Mouse (Mus musculus) cerebellum, postnatal 25 days (tissue): Measurements from ENCODE around the gene Ctcfl.

Experiments used
- DNase-seq, 2 experiments: peaks; one replicate each; pipeline ENCODE4 v3.0.0; 2021; ENCODE audit warnings: mixed read lengths in 2 of 2

Ctcfl gene

GRCm38 (mm10) chr2:173119023-173119944, at the start of gene Ctcfl:
Ctcfl (minus strand) TSS chr2:173119525.
- DNase-seq = no peak

DNA sequence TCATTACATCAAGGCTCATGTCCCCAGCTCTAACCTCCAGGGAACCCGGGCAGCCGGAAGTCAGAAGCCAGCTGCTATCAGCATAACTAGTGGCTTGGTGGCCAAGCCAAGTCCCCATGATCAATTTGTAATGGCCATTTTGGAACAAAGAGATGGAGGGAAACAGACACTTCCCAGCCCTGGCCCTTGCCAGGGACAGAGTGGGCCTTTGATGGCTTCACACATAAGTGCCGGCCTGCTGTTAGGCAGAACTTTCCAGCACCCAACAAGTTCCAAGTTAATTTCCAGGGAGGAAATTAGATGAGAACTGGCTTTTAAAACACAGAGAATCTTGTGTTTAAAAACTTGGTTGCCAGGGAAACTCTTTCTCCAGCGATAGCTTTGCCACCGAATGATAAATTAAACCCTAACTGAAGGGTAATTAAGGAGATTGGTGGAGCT, 49.1 kb upstream of the Ctcfl start:
- DNase-seq = no peak

DNA sequence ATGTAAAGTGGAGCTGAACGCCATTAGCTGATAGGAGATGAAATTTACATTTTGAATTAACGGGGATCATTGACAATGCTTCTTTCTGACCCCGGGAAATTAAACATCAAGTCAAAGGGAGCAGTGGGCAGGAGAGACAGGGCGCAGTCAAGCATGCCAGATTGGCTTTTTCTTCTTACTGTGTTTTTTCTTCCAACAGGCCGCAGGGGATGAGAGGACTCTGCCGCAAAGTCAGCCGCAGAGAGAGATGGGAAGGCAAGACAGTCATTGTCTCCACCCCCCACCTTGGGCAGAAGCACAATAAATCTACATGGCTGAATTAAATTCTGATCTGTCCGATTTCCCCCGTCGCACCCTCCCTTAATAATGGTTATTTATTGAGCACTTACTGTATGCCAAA, 46.0 kb upstream of the Ctcfl start:
- DNase-seq = no peak

GRCm38 (mm10) chr2:173164946-173165345, 45.6 kb upstream of the Ctcfl start:
- no peak for DNase-seq

- DNase-seq = peak in 1 of 2 experiments; percentile 32
These were observed 45.0 kb upstream of the Ctcfl start for GRCm38 (mm10) chr2:173164358-173164757.

DNA sequence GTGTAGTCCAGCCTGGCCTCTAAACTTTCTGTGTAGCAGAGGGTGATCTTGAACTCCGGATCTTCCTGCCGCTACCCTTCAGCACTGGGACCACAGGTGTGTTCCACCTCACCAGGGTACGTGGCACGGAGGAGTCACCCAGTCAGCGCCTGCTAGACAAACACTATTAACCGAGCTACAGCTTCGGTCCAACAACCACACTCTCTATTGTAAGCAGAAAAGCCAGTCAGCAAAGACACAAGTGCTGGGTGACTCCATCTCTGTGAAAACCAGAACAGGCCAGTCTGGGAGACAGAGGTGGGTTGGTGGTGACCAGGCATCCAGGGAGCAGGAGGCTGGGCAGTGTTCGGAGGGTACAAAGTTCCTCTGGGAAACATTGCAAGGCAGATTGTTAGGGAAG, 44.1 kb upstream of the Ctcfl start:
- DNase-seq = no peak

DNA sequence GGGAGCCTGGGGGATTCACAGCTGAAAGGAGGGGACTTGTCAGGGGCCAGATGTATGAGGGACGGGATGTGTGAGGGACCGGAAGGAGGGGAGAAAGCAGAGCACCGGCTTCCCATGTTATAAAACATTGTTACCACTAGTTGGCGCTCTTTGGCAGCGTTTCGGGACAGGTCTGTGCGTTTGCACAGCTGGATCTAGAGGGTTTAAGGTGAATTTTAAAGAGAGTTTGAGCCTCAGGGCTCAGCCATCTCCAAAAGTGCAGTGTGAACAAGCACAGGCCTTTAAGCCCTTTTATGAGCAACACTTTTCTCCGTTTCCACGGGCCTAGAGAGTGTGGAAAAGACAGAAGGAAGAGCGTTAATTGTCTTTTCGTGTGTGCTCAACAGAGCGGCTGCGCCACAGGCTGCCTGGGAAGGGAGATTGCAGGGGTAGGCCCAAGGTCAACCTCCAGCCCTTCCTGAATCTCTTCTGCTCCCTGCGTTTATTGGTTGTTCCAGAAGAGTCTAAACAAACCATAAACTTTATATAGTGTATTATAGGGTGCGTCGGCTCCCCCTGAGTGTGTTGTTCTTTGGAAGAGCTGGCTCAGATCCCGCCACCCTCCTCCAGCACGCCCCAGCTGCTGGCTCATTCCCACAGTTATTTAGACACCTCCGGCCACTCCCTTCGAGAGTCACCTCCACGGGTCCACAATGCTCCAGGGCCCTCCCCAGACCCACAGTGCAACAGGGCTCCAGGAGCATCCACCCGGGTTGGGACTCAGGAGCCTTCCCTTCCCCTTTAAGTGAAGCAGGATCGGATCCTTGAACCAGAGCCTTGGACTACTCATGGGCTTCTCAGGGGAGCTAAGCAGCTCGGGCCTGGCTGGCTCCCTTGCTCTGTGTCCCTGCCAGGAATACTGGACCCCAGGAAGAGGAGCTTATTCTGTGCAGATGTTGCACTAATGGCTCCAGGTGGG, 40.3 kb upstream of the Ctcfl start:
- peak; percentile 25 to 35 for DNase-seq

GRCm38 (mm10) chr2:173158390-173159055, 39.2 kb upstream of the Ctcfl start:
- DNase-seq = no peak

DNA sequence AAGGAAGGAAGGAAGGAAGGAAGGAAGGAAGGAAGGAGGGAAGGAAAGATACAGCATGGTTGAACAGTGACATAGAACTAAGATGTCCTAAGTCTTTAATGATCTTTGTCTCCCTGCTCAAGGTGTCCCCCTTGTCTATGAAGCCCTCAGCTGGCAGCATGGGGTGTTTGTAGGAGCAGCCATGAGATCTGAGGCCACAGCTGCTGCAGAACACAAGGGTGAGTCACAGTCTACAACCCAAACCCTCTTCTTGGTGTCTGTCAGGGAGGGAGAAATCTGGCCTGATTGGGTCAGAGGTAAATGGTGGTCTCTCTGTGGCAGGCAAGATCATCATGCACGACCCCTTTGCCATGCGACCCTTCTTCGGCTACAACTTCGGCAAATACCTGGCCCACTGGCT, 38.5 kb upstream of the Ctcfl start:
- DNase-seq = no peak

DNA sequence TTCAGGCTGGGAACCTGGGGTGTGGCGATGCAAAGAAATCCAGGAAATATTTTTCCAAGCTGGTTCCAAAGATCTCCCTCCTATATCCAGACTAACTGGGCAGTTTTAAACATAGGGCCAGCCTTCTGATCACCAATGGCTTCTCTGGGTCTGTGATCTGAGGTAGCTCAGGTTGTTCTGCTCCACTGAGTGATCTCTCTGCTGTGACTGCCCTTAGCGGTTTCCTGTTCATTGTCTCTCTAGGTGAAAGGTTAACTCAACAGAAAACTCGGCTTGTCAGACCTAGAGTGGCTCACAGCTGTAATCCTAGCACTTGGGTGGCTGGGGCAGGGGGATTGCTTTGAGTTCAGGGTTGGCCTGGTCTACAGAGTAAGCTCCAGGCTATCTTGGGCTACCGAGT, 38.1 kb upstream of the Ctcfl start:
- DNase-seq = no peak

DNA sequence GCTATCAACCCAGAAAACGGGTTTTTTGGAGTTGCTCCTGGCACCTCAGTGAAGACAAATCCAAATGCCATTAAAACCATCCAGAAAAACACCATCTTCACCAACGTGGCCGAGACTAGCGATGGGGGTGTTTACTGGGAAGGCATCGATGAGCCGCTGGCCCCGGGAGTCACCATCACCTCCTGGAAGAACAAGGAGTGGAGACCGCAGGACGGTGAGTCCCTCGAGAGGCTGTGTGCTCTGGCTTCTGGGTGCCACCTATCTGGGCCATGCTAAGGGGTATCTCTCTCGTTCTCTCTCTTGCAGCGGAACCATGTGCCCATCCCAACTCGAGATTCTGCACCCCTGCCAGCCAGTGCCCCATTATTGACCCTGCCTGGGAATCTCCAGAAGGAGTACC, 37.6 kb upstream of the Ctcfl start:
- DNase-seq = no peak

DNA sequence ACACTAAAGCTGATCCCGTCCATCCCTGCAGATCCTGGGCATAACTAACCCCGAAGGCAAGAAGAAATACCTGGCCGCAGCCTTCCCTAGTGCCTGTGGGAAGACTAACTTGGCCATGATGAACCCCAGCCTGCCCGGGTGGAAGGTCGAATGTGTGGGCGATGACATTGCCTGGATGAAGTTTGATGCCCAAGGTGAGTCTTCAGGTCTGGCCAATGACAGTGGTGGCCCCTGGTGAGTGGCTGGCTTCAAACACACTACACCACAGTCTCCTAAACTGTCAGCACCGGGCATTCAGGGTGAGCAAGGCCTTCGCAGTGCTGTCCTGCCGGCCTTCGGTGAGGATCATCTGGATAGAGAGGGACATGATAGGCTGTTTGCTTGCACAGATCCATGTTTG, 36.6 kb upstream of the Ctcfl start:
- DNase-seq = no peak

- no peak for DNase-seq
These were observed 35.6 kb upstream of the Ctcfl start for GRCm38 (mm10) chr2:173154962-173155361.

DNA sequence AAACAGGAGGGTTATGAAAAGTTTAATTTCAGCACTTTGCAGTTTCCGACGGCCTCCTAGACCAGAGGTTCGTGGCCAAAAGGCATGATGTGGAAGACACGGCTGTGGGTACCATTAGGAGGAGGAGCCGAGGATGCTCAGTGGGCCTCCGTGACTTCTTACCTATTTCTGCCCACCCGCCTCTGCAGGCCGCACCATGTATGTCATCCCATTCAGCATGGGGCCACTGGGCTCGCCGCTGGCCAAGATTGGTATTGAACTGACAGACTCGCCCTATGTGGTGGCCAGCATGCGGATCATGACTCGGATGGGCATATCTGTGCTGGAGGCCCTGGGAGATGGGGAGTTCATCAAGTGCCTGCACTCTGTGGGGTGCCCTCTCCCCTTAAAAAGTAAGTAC, 35.2 kb upstream of the Ctcfl start:
- DNase-seq = no peak

GRCm38 (mm10) chr2:173153266-173153665, 33.9 kb upstream of the Ctcfl start:
- no peak for DNase-seq

GRCm38 (mm10) chr2:173152436-173153151, 33.3 kb upstream of the Ctcfl start, which contains the start of gene Pck1:
Pck1 (plus strand) TSS chr2:173153048.
- DNase-seq = no peak

GRCm38 (mm10) chr2:173151784-173152284, 32.5 kb upstream of the Ctcfl start:
- DNase-seq = no peak

- DNase-seq = no peak
These were observed 32.0 kb upstream of the Ctcfl start for GRCm38 (mm10) chr2:173151352-173151751.

DNA sequence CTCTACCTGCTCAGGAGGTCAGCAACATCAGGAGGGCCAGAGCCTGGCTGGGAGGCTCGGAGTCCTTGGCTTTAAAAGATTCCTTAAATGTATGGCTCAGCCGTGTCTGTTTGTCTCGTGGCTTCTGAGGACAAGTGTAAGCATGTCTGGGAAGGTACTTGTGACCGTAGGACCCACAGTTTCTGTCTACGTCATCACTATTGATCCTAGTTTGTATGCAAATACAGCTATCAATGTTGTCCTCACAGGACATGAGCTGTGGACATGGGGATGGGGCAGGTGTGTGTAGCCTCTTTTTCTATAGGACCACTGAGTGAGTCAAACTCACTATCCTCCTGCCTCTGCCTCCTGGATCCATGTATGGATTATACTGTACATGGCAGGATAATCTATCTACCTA, 28.7 kb upstream of the Ctcfl start:
- no peak for DNase-seq

DNA sequence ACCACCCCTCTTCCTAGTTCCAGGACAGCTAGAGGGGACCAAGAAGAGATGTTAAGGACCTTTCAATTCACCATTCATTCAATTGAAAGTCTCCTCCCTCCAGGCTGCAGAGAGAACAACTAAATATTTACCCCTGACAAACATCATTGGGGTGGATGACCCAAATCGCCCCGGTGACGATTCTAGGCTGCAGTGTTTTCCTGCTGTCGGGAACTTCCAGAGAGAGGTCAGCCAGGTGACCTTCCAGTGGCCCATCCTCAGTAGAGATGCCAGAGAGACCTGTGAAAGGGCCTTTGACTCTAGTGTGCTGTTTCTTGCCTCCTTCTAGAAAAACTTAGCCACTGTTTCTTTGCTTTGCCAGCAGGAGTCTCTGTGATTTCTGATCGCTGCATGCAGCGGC, 27.4 kb upstream of the Ctcfl start:
- DNase-seq = no peak

- DNase-seq = no peak
These were observed 26.5 kb upstream of the Ctcfl start for GRCm38 (mm10) chr2:173145808-173146207.

DNA sequence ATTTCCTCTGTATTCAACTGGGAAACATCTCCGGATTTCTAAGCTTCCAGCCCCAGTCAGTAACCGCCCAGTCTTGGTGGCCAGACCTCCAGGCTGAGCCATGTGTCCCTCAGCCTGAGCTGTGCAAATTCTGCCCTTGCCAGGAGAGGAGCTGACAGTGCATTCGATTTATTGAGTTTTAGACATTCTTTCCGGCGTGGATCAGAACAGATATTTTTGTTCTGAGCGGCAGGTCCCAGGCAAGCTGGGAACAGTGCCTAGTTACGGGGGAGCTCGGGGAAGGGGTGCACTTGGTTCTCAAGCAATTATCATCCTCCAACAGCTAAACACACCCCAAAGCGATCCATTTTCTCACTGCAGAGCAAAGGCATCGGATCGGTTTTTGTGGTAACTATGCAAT, 24.3 kb upstream of the Ctcfl start:
- no peak for DNase-seq
